Mouse (Mus musculus) hindbrain, embryonic 15.5 days (tissue): ENCODE data around the gene Pax4. TPM values are rescaled to one million over a fixed set of nuclear protein-coding genes. Genes with fewer than 3 reads are reported as not detected.

Experiments
- ATAC-seq: fragments of 200-750 bp; cut with Nextera tagmentation; 2 replicates; pipeline ENCODE4 v1.8.0; 2017; ENCODE audit warnings: low read depth, moderate number of reproducible peaks, moderate TSS enrichment; ENCODE audit not compliant: low FRiP score
- H3K27ac ChIP-seq: fragments of 300-500 bp; sonication (generic); replicated peaks from 2 replicates; pipeline ENCODE4 v1.5.1; 2015; ENCODE audit warnings: mild to moderate bottlenecking, inconsistent platforms
- H3K27me3 ChIP-seq: fragments of 300-500 bp; sonication (generic); 2 replicates; pipeline ENCODE4 v1.6.1; 2015; ENCODE audit warnings: control low read depth, inconsistent platforms
- H3K36me3 ChIP-seq: fragments of 300-500 bp; sonication (generic); 2 replicates; pipeline ENCODE4 v1.6.1; 2015; ENCODE audit warnings: control low read depth, inconsistent platforms
- H3K4me1 ChIP-seq: fragments of 300-500 bp; sonication (generic); replicated peaks from 2 replicates; pipeline ENCODE4 v1.6.1; 2015; ENCODE audit warnings: control low read depth, inconsistent platforms
- H3K4me2 ChIP-seq: fragments of 300-500 bp; sonication (generic); 2 replicates; pipeline ENCODE4 v1.6.1; 2015; ENCODE audit warnings: moderate library complexity, mild to moderate bottlenecking, inconsistent platforms
- H3K4me3 ChIP-seq: fragments of 300-500 bp; sonication (generic); 2 replicates; pipeline ENCODE4 v1.5.1; 2015; ENCODE audit warnings: mild to moderate bottlenecking, inconsistent platforms
- H3K9ac ChIP-seq: fragments of 300-500 bp; sonication (generic); 2 replicates; pipeline ENCODE4 v1.6.1; 2015; ENCODE audit warnings: inconsistent platforms
- H3K9me3 ChIP-seq: fragments of 300-500 bp; sonication (generic); 2 replicates; pipeline ENCODE4 v1.6.1; 2016; ENCODE audit warnings: control low read depth, inconsistent platforms
- WGBS: fragments of 180-500 bp; shearing (Covaris S2); methylation state at CpG from one replicate; pipeline ENCODE4 v1.1.7; 2015; 5-methylcytosine and 5-hydroxymethylcytosine counted together
- polyA plus RNA-seq: library from polyadenylated mRNA; unstranded; fragments of >200 nt; fragmentation: Nextera tagmentation; extraction: Ambion mirVana; gene quantifications from 2 replicates; pipeline ENCODE4 v1.2.1, GENCODE M21; 2015

The Pax4 gene
- polyA plus RNA-seq, 1 experiment from 2014 or later: not detected

- Histone ChIP-seq H3K4me3 (no peak overlapping the region), H3K9me3 (no peaks in the 10 kb centered on the region), H3K9ac (no peak overlapping the region), H3K4me1 (peaks cover 2% of the 10 kb centered on the region; the same call in 1 of the 2 replicates), H3K27me3 (no peaks in the 10 kb centered on the region), H3K36me3 (peaks cover 12% of the 10 kb centered on the region), H3K4me2 (no peak overlapping the region), H3K27ac (no peak overlapping the region)
- WGBS: 80% methylated on average over 10 of the region's 10 CpGs
- ATAC-seq: no peak
These were observed 18.2 kb downstream of the Pax4 start for GRCm38 (mm10) chr6:28430795-28431537.

- peaks cover 13% of the 10 kb centered on the region for H3K4me1 ChIP-seq
- no peak overlapping the region for H3K27ac ChIP-seq
- H3K4me3 ChIP-seq: no peak overlapping the region
- ATAC-seq: no peak
- peaks cover 17% of the 10 kb centered on the region for H3K36me3 ChIP-seq
- H3K4me2 ChIP-seq: no peak overlapping the region
- WGBS: 87% methylated on average over 11 of the region's 11 CpGs
- H3K9me3 ChIP-seq: no peaks in the 10 kb centered on the region
- H3K9ac ChIP-seq: no peak overlapping the region
- no peaks in the 10 kb centered on the region for H3K27me3 ChIP-seq
These were observed 19.3 kb downstream of the Pax4 start for GRCm38 (mm10) chr6:28429870-28430269.

DNA sequence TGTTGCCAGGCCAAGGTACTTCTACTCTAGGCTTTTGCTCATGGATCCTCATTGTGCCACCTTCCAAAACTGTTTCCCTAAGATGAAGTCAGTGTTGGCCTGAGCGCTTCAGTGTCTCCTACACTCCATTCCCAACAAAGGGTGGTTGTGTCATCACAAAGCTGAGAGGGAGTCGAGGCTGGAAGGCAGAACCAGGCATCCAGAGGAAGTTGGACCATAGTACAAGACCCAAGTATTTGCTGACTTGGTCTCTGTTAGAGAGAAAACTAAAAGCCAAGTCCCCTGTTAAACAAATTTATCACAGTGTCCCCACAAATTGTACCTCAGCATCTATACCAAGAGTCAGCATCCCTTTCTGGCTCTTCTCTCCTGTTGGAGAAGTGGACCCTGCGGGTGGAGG, 20.9 kb downstream of the Pax4 start, which contains the start of gene Gcc1:
TSS of gene Gcc1 (minus strand) at position 101 of the 400 bp plus-strand sequence.
- Histone ChIP-seq H3K9me3 (no peaks in the 10 kb centered on the region), H3K4me2 (no peak within 1 kb of the TSS), H3K9ac (no peak within 1 kb of the TSS), H3K4me3 (no peak within 1 kb of the TSS), H3K27ac (no peak within 1 kb of the TSS), H3K36me3 (peaks cover 17% of the 10 kb centered on the region), H3K27me3 (no peaks in the 10 kb centered on the region), H3K4me1 (peaks cover 22% of the 10 kb centered on the region)
- WGBS: 84% methylated on average over 3 of the region's 3 CpGs
- ATAC-seq: no peak

DNA sequence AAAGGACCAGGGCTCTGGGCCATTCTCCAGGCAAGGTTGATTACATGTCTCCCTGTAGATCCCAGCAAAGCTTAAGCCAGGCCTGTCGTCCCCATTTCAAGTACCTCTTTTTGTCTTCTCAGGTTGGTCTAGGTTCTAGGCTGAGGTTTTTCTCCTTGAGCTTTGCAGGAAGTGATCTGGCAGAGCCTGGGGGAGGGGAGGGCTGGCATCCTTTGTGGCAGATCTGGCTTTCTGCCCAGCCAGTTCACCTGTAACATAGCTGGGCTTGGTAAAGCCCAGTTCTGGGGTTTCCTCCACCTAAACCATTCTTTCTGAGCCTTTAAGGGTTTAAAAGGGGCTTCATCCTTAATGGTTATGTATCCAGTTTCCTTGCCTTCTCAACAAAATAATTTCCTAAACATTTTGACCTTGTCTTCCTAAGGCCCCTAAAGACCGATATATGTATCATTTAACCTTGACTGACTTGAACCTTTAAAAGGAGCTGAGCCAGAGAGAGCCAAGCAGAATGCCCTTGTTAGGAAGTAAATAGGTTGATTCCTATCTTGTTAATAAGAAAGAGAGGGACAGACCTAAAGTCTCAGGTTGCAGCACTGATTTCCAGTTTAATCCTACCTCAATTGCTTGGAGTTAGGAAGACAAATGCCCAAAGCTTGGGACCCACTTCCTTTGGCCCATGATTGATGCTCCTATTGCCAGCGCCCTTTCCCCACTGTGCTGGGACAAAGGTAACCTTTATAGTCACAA, 21.9 kb downstream of the Pax4 start, which contains the start of gene Fscn3:
TSS of gene Fscn3 (plus strand) at position 694 of the 744 bp plus-strand sequence.
- peaks cover 17% of the 10 kb centered on the region for H3K36me3 ChIP-seq
- H3K4me2 ChIP-seq: no peak within 1 kb of the TSS
- no peak within 1 kb of the TSS for H3K27ac ChIP-seq
- 82% methylated on average over 3 of the region's 3 CpGs for whole genome bisulfite sequencing
- no peak within 1 kb of the TSS for H3K4me3 ChIP-seq
- no peak within 1 kb of the TSS for H3K9ac ChIP-seq
- H3K27me3 ChIP-seq: no peaks in the 10 kb centered on the region
- H3K4me1 ChIP-seq: peaks cover 27% of the 10 kb centered on the region
- no peaks in the 10 kb centered on the region for H3K9me3 ChIP-seq
- ATAC-seq: no peak

DNA sequence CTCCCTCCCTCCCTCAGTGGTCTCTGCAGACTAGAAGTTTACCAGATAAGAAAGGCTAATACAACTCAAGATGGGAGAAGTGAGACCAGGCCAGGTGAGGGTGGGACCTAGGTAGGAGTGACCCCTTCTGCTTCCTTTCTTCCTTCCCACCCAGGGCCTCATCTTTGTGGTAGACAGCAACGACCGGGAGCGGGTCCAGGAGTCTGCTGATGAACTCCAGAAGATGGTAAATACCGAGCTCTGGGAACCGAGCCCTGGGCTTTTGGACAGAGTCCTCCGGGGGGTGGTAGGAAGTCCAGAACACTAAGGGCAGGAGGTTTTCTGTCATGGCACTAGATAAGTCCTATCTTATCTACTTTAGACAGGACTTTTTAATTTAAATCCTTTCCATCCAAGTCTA, 24.1 kb downstream of the Pax4 start:
- WGBS: 93% methylated on average over 6 of the region's 6 CpGs
- H3K27ac ChIP-seq: no peak overlapping the region
- H3K9ac ChIP-seq: no peak overlapping the region
- ATAC-seq: no peak
- H3K27me3 ChIP-seq: no peaks in the 10 kb centered on the region
- H3K36me3 ChIP-seq: peaks cover 17% of the 10 kb centered on the region
- H3K4me3 ChIP-seq: no peak overlapping the region
- no peaks in the 10 kb centered on the region for H3K9me3 ChIP-seq
- peaks cover 43% of the 10 kb centered on the region for H3K4me1 ChIP-seq
- peak overlapping the region; percentile 76 for H3K4me2 ChIP-seq

GRCm38 (mm10) chr6:28423767-28424695, 25.1 kb downstream of the Pax4 start:
- 11% methylated on average over 44 of the region's 46 CpGs for WGBS
- Histone ChIP-seq H3K27ac (peak overlapping the region; percentile 80), H3K9ac (peak overlapping the region; percentile 81), H3K27me3 (no peaks in the 10 kb centered on the region), H3K9me3 (no peaks in the 10 kb centered on the region), H3K4me2 (peak overlapping the region; percentile 76), H3K36me3 (peaks cover 18% of the 10 kb centered on the region), H3K4me3 (peak overlapping the region; percentile 80), H3K4me1 (peaks cover 52% of the 10 kb centered on the region)
- peak; percentile 32 for ATAC-seq

GRCm38 (mm10) chr6:28423313-28423712, 25.8 kb downstream of the Pax4 start, which contains the start of gene Arf5:
TSS of gene Arf5 (plus strand) at chr6:28423560.
- WGBS: under 1% methylated on average over 28 of the region's 42 CpGs
- Histone ChIP-seq H3K36me3 (peaks cover 26% of the 10 kb centered on the region), H3K4me1 (peaks cover 53% of the 10 kb centered on the region), H3K9ac (peak within 1 kb of the TSS; percentile 81), H3K27me3 (no peaks in the 10 kb centered on the region), H3K9me3 (no peaks in the 10 kb centered on the region), H3K4me2 (peak within 1 kb of the TSS; percentile 76), H3K4me3 (peak within 1 kb of the TSS; percentile 80), H3K27ac (peak within 1 kb of the TSS; percentile 80)
- peak; percentile 77 for ATAC-seq

GRCm38 (mm10) chr6:28422651-28423290, 26.4 kb downstream of the Pax4 start:
- Histone ChIP-seq H3K4me3 (peak overlapping the region; percentile 80), H3K4me1 (peaks cover 53% of the 10 kb centered on the region), H3K36me3 (peaks cover 31% of the 10 kb centered on the region), H3K27me3 (no peaks in the 10 kb centered on the region), H3K9me3 (no peaks in the 10 kb centered on the region), H3K9ac (0 out of 2 replicates have a peak overlapping the region, but pooled peaks have one; percentile 81), H3K27ac (peak overlapping the region; percentile 80; the same call in 1 of the 2 replicates), H3K4me2 (peak overlapping the region; percentile 76)
- ATAC-seq: peak; percentile 15
- 72% methylated on average over 15 of the region's 15 CpGs for WGBS

GRCm38 (mm10) chr6:28421469-28422000, 27.6 kb downstream of the Pax4 start:
- Histone ChIP-seq H3K27me3 (no peaks in the 10 kb centered on the region), H3K9me3 (no peaks in the 10 kb centered on the region), H3K27ac (peak overlapping the region; percentile 52), H3K9ac (peak overlapping the region; percentile 64), H3K36me3 (peaks cover 35% of the 10 kb centered on the region), H3K4me2 (peak overlapping the region; percentile 63), H3K4me1 (peaks cover 53% of the 10 kb centered on the region), H3K4me3 (peak overlapping the region; percentile 68)
- peak; percentile 88 for ATAC-seq
- WGBS: under 1% methylated on average over 27 of the region's 27 CpGs

GRCm38 (mm10) chr6:28420865-28421264, 28.3 kb downstream of the Pax4 start:
- peaks cover 50% of the 10 kb centered on the region for H3K4me1 ChIP-seq
- no peak for ATAC-seq
- 25% methylated on average over 13 of the region's 13 CpGs for WGBS
- peak overlapping the region; percentile 68 for H3K4me3 ChIP-seq
- peak overlapping the region; percentile 63 for H3K4me2 ChIP-seq
- no peaks in the 10 kb centered on the region for H3K9me3 ChIP-seq
- H3K9ac ChIP-seq: peak overlapping the region; percentile 64
- no peaks in the 10 kb centered on the region for H3K27me3 ChIP-seq
- peaks cover 36% of the 10 kb centered on the region for H3K36me3 ChIP-seq
- H3K27ac ChIP-seq: no peak overlapping the region

DNA sequence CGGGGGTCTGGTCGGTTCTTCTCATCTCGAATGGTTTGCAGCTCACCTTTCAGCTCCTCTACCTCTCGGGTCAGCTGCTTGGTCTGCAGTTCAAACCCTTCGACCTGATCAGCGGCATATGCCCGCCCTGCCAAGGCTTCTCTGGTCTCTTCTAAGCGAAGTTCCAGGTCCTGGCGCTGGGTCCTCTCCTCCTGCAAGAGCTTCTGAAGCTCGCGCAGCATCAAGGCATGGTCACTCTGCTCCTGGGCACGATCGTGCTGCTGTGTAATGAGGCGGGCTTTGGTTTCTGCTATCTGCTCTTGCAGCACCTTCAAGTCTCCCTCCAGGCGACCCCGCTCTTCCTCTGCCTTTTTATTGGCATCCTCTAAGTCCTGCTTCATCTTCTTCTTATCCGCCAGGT, 28.8 kb downstream of the Pax4 start:
- peak overlapping the region; percentile 63 for H3K4me2 ChIP-seq
- H3K4me3 ChIP-seq: peak overlapping the region; percentile 68
- no peaks in the 10 kb centered on the region for H3K9me3 ChIP-seq
- peak overlapping the region; percentile 64 for H3K9ac ChIP-seq
- 87% methylated on average over 17 of the region's 17 CpGs for WGBS
- no peaks in the 10 kb centered on the region for H3K27me3 ChIP-seq
- peaks cover 45% of the 10 kb centered on the region for H3K4me1 ChIP-seq
- H3K36me3 ChIP-seq: peaks cover 38% of the 10 kb centered on the region
- H3K27ac ChIP-seq: no peak overlapping the region
- no peak for ATAC-seq
